Mouse (Mus musculus): ENCODE results near the gene Rcbtb1. TPM values are rescaled to one million over a fixed set of nuclear protein-coding genes. Genes with fewer than 3 reads are reported as not detected.
A peak's percentile ranks its signal among the peaks of the same experiment; 100 is the strongest.
"Not testable (repeated sequence)": the region's sequence is repeated elsewhere in the genome, so short reads cannot be mapped to it uniquely, and the experiment has no call there.

Gene Rcbtb1
- polyA plus RNA-seq, 1 experiment from 2014 or later = 18.5 TPM

GRCm38 (mm10) chr14:59209003-59209402, 8.0 kb downstream of the Rcbtb1 start:
- H3K36me3 ChIP-seq (replicated peaks) = 0 out of 2 replicates have a peak, but pooled peaks cover 13% of the 10 kb centered on the region
- H3K27ac ChIP-seq (replicated peaks) = no peak overlapping the region
- no peak overlapping the region for H3K4me3 ChIP-seq (replicated peaks)
- WGBS (ENCODE audit: insufficient replicate concordance) = 79% methylated on average over 7 of the region's 7 CpGs
- H3K9ac ChIP-seq = no peak overlapping the region
- H3K4me2 ChIP-seq = no peak overlapping the region
- ATAC-seq (ENCODE audit: insufficient read depth) = no peak
- H3K4me1 ChIP-seq (replicated peaks) = peaks cover 24% of the 10 kb centered on the region
- no peaks in the 10 kb centered on the region for H3K27me3 ChIP-seq
- no peaks in the 10 kb centered on the region for H3K9me3 ChIP-seq (replicated peaks)

- Histone ChIP-seq H3K27me3 (no peaks in the 10 kb centered on the region), H3K4me1 (replicated peaks) (peaks cover 16% of the 10 kb centered on the region), H3K9me3 (replicated peaks) (no peaks in the 10 kb centered on the region), H3K9ac (no peak overlapping the region), H3K4me2 (no peak overlapping the region), H3K4me3 (replicated peaks) (no peak overlapping the region), H3K36me3 (replicated peaks) (0 out of 2 replicates have a peak, but pooled peaks cover 13% of the 10 kb centered on the region), H3K27ac (replicated peaks) (no peak overlapping the region)
- no peak for ATAC-seq (ENCODE audit: insufficient read depth)
- 72% methylated on average over 2 of the region's 2 CpGs for WGBS (ENCODE audit: insufficient replicate concordance)
Measured at GRCm38 (mm10) chr14:59209816-59210215, 8.8 kb downstream of the Rcbtb1 start.

- ATAC-seq (ENCODE audit: insufficient read depth) = no peak
- no peak overlapping the region for H3K9ac ChIP-seq
- H3K27ac ChIP-seq (replicated peaks) = no peak overlapping the region
- H3K4me3 ChIP-seq (replicated peaks) = no peak overlapping the region
- WGBS (ENCODE audit: insufficient replicate concordance) = 70% methylated on average over 3 of the region's 3 CpGs
- no peaks in the 10 kb centered on the region for H3K9me3 ChIP-seq (replicated peaks)
- no peaks in the 10 kb centered on the region for H3K27me3 ChIP-seq
- peaks cover 27% of the 10 kb centered on the region for H3K36me3 ChIP-seq (replicated peaks)
- no peak overlapping the region for H3K4me2 ChIP-seq
- no peaks in the 10 kb centered on the region for H3K4me1 ChIP-seq (replicated peaks)
Measured at GRCm38 (mm10) chr14:59219241-59219640, 18.2 kb downstream of the Rcbtb1 start.

- H3K27ac ChIP-seq (replicated peaks) = no peak overlapping the region
- no peak overlapping the region for H3K4me3 ChIP-seq (replicated peaks)
- H3K9ac ChIP-seq = no peak overlapping the region
- H3K9me3 ChIP-seq (replicated peaks) = no peaks in the 10 kb centered on the region
- H3K36me3 ChIP-seq (replicated peaks) = peaks cover 61% of the 10 kb centered on the region
- ATAC-seq (ENCODE audit: insufficient read depth) = no peak
- H3K4me2 ChIP-seq = no peak overlapping the region
- no peaks in the 10 kb centered on the region for H3K27me3 ChIP-seq
- 83% methylated on average over 11 of the region's 11 CpGs for WGBS (ENCODE audit: insufficient replicate concordance)
- no peaks in the 10 kb centered on the region for H3K4me1 ChIP-seq (replicated peaks)
Measured at GRCm38 (mm10) chr14:59226240-59226639, 25.2 kb downstream of the Rcbtb1 start.

GRCm38 (mm10) chr14:59229822-59230221, 28.8 kb downstream of the Rcbtb1 start:
- H3K4me2 ChIP-seq = no peak overlapping the region
- no peak for ATAC-seq (ENCODE audit: insufficient read depth)
- H3K27ac ChIP-seq (replicated peaks) = no peak overlapping the region
- H3K9me3 ChIP-seq (replicated peaks) = no peaks in the 10 kb centered on the region
- H3K9ac ChIP-seq = no peak overlapping the region
- H3K27me3 ChIP-seq = no peaks in the 10 kb centered on the region
- no peak overlapping the region for H3K4me3 ChIP-seq (replicated peaks)
- peaks cover 52% of the 10 kb centered on the region for H3K36me3 ChIP-seq (replicated peaks)
- H3K4me1 ChIP-seq (replicated peaks) = no peaks in the 10 kb centered on the region
- WGBS (ENCODE audit: insufficient replicate concordance) = 79% methylated on average over 3 of the region's 3 CpGs

- H3K36me3 ChIP-seq (replicated peaks) = peaks cover 48% of the 10 kb centered on the region
- H3K4me3 ChIP-seq (replicated peaks) = no peak overlapping the region
- no peaks in the 10 kb centered on the region for H3K27me3 ChIP-seq
- no peak overlapping the region for H3K4me2 ChIP-seq
- H3K9ac ChIP-seq = no peak overlapping the region
- no peak for ATAC-seq (ENCODE audit: insufficient read depth)
- WGBS (ENCODE audit: insufficient replicate concordance) = 80% methylated on average over 21 of the region's 21 CpGs
- H3K4me1 ChIP-seq (replicated peaks) = no peaks in the 10 kb centered on the region
- no peak overlapping the region for H3K27ac ChIP-seq (replicated peaks)
- H3K9me3 ChIP-seq (replicated peaks) = no peaks in the 10 kb centered on the region
Measured at GRCm38 (mm10) chr14:59230331-59230966, 29.4 kb downstream of the Rcbtb1 start.

GRCm38 (mm10) chr14:59232003-59232402, 31.0 kb downstream of the Rcbtb1 start:
- Histone ChIP-seq H3K9me3 (replicated peaks) (no peaks in the 10 kb centered on the region), H3K36me3 (replicated peaks) (peaks cover 40% of the 10 kb centered on the region), H3K27ac (replicated peaks) (no peak overlapping the region), H3K27me3 (no peaks in the 10 kb centered on the region), H3K9ac (no peak overlapping the region), H3K4me2 (no peak overlapping the region), H3K4me1 (replicated peaks) (no peaks in the 10 kb centered on the region), H3K4me3 (replicated peaks) (no peak overlapping the region)
- 43% methylated on average over 5 of the region's 5 CpGs for WGBS (ENCODE audit: insufficient replicate concordance)
- ATAC-seq (ENCODE audit: insufficient read depth) = peak; percentile 58

- no peak overlapping the region for H3K27ac ChIP-seq (replicated peaks)
- no peak overlapping the region for H3K4me3 ChIP-seq (replicated peaks)
- 83% methylated on average over 9 of the region's 9 CpGs for WGBS (ENCODE audit: insufficient replicate concordance)
- no peaks in the 10 kb centered on the region for H3K4me1 ChIP-seq (replicated peaks)
- H3K9ac ChIP-seq = no peak overlapping the region
- peaks cover 38% of the 10 kb centered on the region for H3K36me3 ChIP-seq (replicated peaks)
- no peak overlapping the region for H3K4me2 ChIP-seq
- no peak for ATAC-seq (ENCODE audit: insufficient read depth)
- no peaks in the 10 kb centered on the region for H3K27me3 ChIP-seq
- H3K9me3 ChIP-seq (replicated peaks) = no peaks in the 10 kb centered on the region
Measured at GRCm38 (mm10) chr14:59233635-59234034, 32.6 kb downstream of the Rcbtb1 start.

GRCm38 (mm10) chr14:59250350-59250749, 49.3 kb downstream of the Rcbtb1 start:
- H3K4me3 ChIP-seq (replicated peaks); H3K36me3 ChIP-seq (replicated peaks); H3K4me2 ChIP-seq; H3K4me1 ChIP-seq (replicated peaks); H3K27ac ChIP-seq (replicated peaks); H3K27me3 ChIP-seq; H3K9me3 ChIP-seq (replicated peaks); H3K9ac ChIP-seq; ATAC-seq (ENCODE audit: insufficient read depth): not testable (repeated sequence)
- 64% methylated on average over 5 of the region's 5 CpGs for WGBS (ENCODE audit: insufficient replicate concordance)

- H3K4me3 ChIP-seq (replicated peaks); H3K4me2 ChIP-seq; H3K27me3 ChIP-seq; H3K4me1 ChIP-seq (replicated peaks); H3K9ac ChIP-seq; ATAC-seq (ENCODE audit: insufficient read depth); H3K9me3 ChIP-seq (replicated peaks); H3K36me3 ChIP-seq (replicated peaks); H3K27ac ChIP-seq (replicated peaks): not testable (repeated sequence)
- 66% methylated on average over 1 of the region's 1 CpGs for WGBS (ENCODE audit: insufficient replicate concordance)
Measured at GRCm38 (mm10) chr14:59255861-59256260, 54.9 kb downstream of the Rcbtb1 start.

- no peak for ATAC-seq (ENCODE audit: insufficient read depth)
- no peaks in the 10 kb centered on the region for H3K9me3 ChIP-seq (replicated peaks)
- no peaks in the 10 kb centered on the region for H3K4me1 ChIP-seq (replicated peaks)
- WGBS (ENCODE audit: insufficient replicate concordance) = 29% methylated on average over 3 of the region's 3 CpGs
- no peaks in the 10 kb centered on the region for H3K36me3 ChIP-seq (replicated peaks)
- H3K27ac ChIP-seq (replicated peaks) = no peak within 1 kb of the TSS
- H3K27me3 ChIP-seq = no peaks in the 10 kb centered on the region
- no peak within 1 kb of the TSS for H3K4me2 ChIP-seq
- H3K4me3 ChIP-seq (replicated peaks) = no peak within 1 kb of the TSS
- H3K9ac ChIP-seq = no peak within 1 kb of the TSS
Measured at GRCm38 (mm10) chr14:59260056-59260455, 59.0 kb downstream of the Rcbtb1 start, which contains the start of gene Gm6904. Gene Gm6904, minus strand, starts transcription at chr14:59260216.

- not testable (repeated sequence) for ATAC-seq (ENCODE audit: insufficient read depth); H3K4me2 ChIP-seq; H3K9ac ChIP-seq; H3K27ac ChIP-seq (replicated peaks); H3K4me1 ChIP-seq (replicated peaks); H3K36me3 ChIP-seq (replicated peaks); H3K9me3 ChIP-seq (replicated peaks); H3K4me3 ChIP-seq (replicated peaks); H3K27me3 ChIP-seq
- WGBS (ENCODE audit: insufficient replicate concordance) = 51% methylated on average over 4 of the region's 4 CpGs
Measured at GRCm38 (mm10) chr14:59274961-59275360, 74.0 kb downstream of the Rcbtb1 start.

All from liver, embryonic 15.5 days (tissue).